Mouse (Mus musculus) natural killer cell, adult 2 months (primary cell): ENCODE measurements around the gene Olfr1393.
"Not testable (repeated sequence)": the region's sequence is repeated elsewhere in the genome, so short reads cannot be mapped to it uniquely, and the experiment has no call there.

Experiments used
- DNase-seq, 2 experiments: peaks; one replicate each; pipeline ENCODE4 v3.0.0; 2022; ENCODE audit warnings: low spot score in 2 of 2

Olfr1393 gene

DNA sequence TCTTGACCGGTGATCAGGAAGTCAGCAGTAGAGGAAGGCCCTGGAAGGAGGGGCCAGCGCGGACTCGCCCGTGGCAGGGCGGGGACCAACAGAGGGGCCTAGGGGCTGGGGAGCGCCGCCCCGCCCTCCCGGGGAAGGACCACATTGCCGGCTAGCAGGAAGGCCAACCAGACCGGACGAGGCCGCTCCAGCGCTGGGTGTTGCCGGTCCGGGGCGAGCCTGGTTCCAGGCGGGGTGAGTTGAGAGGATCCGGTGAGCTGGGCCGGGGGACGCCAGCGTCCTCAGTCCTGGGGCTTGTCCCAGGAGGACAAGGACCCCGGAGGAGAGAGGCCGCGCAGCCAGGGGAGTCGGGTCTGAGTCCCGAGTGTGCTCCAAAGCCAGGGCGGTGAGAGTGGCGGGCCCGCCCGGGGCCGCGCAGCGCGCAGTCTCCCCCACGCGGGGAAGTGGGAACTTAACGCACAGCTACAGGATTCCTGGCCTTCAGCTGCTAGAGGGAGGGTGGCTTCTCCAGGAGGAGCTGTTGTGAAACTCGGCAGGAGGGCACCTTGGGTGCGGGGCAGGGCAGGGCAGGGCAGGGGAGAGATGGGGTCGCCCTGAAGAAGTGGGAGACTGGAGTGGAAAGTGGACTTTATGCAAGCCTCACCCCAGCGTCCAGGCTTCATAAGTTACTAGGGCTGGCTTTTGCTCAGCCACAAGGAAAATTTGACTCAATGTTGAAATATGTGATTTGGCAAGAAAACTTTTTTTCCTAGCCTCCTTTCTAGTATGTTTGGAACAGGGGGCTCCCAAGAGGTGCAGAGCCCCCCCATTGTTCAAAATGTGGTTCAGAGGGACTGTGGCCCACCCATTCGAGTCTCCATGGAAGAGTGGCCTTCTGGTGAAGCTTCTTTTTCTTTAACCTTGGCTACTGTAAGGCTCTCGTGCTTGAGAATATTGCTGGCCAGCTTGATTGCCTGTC, 27.4 kb upstream of the Olfr1393 start:
- peak; percentile 83 to 84 for DNase-seq

DNA sequence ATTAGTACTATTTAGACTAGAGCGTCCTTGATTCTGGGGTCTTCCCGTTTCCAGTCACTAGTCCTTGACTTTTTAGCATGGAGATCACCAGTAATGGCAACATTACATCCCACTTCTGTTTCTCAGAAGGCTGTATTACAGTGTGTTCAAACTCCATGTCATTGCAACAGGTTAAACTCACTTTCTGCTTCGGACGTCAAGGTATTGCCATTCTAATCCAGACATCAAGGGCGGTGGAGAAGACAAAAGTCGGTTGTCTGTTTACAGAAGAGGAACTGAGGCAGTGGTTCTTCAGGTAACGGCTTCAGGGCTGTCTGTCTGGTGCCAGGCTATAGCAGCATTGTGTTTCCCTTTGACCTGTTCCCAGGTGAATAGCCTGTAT, 26.7 kb upstream of the Olfr1393 start:
- no peak for DNase-seq

DNA sequence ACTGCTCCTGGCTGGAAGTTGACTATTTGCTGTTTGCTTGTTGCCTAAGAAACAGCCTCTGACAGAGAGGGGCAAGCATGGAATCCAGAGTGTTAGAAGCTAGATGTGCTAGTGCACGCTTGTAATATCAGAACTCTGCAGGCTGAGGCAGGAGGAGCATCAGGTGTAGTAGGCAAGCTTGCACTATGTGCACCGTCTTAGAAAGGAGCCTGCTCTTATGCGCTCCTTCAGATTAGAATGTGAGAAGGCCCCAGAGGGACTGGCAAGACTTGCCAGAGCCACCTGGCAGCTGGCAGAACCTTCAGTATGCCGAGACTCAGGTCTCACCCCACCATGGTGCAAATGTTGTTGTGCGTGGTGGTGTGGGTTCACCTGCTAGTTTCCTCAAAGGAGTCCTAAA, 26.1 kb upstream of the Olfr1393 start:
- DNase-seq: no peak

DNA sequence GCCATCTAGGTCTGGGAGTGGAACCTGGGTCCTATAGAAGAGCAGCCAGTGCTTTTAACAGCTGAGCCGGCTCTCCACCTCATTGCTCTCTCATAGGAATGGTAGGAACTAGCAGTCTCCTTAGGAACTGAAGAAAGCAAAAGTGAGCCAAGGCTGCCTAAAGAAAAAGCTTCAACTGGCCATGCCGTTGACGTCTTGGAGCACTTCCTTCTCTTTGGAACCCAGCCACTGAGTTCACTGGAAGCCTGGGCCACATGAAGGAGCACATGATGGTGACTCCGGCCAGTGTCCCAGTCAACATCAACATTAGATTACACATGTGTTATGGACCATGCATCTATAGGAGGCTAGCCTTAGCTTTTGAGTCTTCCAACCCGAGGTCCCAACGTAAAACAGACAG, 25.1 kb upstream of the Olfr1393 start:
- no peak for DNase-seq

DNA sequence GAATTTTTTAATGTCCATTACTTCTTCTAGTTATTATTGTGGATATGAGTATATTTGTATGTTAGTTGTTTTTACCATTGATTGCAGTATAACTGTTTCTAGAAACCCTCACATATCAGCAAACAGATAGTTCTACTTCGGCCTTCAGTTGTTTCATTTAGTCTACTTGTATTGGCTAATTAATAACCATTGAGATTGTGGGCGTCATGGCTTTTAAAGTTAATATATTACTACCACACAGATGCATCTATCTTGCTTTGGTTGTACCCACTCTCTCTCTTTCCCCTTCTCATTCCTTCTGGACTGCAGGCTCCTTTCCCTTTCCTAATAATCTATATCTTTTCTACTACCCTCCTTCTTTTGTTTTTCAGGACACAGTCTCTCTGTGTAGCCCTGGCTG, 18.8 kb upstream of the Olfr1393 start:
- no peak for DNase-seq

DNA sequence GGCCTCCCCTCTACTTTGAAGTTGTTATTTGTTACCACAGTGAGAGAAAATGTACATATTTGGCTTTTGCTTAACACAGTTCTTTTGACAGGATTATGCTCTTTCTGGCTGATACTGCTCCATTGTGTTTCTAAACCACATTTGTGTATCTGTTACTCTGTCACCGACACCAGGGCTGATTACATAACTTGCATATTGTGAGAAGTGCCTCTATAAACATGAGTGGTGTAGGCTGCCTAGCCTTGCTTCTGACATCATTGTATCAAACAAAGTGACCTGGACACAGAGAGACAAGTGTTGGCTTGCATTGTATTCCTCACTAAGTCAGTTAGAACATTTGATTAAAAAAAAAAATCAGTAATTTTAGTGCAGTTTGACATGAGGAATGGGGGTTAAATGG, 18.3 kb upstream of the Olfr1393 start:
- no peak for DNase-seq

DNA sequence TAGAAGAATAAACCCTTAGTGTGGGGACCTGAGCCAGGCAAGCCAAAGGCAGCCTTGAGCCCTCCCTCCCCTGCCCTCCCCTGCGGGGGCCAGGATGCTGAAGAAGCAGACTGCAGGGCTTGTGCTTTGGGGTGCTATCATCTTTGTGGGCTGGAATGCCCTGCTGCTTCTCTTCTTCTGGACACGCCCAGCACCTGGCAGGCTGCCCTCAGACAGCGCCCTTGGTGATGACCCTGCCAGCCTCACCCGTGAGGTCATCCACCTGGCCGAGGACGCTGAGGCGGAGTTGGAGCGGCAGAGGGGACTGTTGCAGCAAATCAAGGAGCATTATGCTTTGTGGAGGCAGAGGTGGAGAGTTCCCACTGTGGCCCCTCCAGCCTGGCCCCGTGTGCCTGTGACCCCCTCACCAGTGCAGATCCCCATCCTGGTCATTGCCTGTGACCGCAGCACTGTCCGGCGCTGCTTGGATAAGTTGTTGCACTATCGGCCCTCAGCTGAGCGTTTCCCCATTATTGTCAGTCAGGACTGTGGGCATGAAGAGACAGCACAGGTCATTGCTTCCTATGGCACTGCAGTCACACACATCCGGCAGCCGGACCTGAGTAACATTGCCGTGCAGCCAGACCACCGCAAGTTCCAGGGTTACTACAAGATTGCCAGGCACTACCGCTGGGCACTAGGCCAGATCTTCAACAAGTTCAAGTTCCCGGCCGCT, 17.3 kb upstream of the Olfr1393 start:
- DNase-seq: no peak

DNA sequence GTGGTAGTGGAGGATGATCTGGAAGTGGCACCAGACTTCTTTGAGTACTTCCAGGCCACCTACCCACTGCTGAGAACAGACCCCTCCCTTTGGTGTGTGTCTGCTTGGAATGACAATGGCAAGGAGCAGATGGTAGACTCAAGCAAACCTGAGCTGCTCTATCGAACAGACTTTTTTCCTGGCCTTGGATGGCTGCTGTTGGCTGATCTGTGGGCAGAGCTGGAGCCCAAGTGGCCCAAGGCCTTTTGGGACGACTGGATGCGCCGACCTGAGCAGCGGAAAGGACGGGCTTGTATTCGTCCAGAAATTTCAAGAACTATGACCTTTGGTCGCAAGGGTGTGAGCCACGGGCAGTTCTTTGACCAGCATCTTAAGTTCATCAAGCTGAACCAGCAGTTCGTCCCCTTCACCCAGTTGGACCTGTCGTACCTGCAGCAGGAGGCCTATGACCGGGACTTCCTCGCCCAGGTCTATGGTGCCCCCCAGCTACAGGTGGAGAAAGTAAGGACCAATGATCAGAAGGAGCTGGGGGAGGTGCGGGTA, 16.7 kb upstream of the Olfr1393 start:
- no peak for DNase-seq

DNA sequence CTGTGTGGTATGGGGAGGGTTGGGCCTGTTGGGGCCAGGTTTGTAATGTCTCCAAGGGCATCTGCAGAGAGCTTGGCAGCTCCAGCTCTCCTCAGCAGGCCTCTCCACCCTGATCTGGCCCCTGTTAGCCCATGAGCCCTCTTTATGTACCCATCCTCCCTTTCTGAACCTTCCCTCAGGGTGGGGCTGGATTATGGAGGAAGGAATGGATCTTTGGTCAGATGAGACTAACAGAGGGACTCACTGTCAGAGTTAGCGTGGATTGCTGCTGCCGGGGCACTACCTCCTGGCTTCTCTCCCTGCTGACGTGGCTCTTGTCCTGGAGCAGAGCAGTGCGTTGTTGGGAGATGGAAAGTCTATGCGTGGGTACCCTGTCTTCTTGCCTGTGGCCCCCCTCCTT, 15.8 kb upstream of the Olfr1393 start:
- DNase-seq: no peak

DNA sequence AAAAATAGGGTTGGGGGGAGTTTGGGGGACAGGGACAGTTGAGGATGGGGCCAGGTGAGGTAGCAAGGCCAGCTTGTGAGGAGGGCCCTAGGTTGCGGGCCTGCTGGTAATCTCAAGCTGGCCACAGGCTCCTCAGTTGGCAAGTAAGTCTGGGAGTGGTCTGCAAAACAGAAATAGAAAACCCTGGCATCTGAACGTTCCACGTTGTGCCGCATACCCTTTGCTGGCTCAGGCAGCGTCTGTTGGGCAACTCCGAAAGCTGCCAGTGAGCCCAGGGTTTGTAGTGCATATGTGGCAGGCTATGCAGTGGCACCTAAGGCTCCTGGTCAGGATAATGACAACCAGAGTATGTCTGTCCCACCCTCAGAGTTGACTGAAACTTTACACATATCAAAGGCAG, 15.0 kb upstream of the Olfr1393 start:
- no peak for DNase-seq

DNA sequence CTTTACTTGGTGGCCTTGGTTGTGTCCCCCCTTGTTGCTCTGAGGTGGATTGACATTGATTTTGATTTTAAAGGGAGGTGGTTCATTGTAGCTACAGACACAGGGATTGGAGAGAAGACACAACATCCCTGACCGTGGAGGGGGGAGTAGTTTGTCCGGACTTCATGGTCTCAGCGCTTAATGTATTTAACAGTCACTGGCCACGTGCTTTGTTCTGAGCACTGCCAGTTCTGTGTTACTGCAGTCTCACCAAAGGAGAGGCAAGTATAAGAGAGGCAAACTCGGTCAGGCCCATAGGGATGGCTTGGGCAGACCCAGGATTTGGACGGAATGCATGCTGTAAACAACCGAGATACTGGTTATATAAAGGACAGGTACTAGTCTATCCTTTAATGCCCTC, 14.0 kb upstream of the Olfr1393 start:
- no peak for DNase-seq

DNA sequence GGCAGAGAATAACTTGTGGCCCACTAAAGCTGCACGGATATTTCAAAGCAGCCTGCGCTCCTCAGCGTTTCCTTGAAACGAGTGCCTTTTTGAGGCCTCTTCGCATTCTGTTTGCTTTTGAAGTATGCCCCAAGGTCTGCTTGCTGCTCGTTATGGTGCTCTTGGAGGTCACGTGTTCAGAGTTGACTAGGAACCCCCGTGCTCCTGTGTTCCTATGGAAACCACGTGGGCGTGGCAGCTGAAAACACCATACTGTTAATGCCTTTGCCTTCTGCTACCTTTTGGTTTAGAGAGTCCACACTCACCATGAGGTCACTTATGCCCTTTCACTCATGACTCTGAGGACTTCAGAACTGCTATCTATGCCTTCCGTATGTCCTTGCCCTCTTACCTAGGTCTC, 13.5 kb upstream of the Olfr1393 start:
- no peak for DNase-seq

DNA sequence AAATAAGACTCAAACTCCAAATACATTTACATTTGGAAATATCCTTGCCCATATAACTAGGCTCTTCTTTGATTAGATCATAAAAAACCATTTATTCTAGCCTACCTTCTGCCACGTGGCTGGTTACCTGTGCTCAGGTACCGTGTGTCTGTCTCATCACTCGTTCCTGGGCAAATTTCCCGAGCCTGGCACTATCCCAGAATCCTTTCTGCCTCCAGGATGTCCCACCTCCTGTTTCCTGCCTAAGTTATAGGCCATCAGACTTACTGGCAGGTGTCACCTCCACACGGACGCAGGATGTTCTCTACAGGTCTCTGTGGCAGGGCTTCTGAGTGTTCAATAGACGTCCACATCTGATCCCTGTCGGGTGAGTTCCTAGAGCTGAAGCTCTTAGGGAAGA, 13.0 kb upstream of the Olfr1393 start:
- DNase-seq: no peak

DNA sequence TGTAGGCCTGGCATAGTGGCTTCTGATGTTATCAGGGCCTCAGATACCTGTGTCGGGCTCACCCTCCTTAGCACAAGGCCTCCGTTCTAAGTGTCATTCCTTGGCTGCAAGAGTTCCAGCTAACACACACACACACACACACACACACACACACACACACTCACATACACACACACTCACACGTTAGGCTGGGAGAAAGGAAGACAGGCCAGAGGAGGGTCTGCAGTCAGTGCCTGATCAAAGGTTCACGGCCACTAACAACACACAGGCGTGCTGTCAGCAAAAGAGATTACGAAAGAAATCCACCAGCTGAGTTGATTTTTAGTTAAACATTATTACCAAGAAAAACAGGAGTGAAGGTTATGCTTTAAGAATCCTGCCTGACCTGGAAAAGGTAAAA, 11.4 kb upstream of the Olfr1393 start:
- no peak for DNase-seq

DNA sequence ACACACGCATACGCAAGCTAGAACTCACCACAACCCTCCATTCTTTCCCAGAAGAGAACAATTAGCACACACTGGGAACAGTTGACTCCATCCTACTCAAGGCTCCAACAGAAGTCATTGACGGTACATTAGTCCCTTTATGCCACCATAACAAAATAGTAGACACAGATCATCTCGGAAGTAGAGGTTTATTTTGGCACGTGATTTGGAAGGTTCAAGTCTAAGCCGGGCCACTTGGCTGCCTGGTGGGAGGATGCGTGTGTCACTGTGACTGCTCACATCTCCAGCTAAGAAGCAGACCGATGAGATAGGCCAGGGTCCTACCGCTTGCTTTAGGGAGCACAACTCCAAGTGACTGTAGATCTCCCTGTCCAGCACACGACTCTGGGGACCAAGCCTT, 10.8 kb upstream of the Olfr1393 start:
- no peak for DNase-seq

DNA sequence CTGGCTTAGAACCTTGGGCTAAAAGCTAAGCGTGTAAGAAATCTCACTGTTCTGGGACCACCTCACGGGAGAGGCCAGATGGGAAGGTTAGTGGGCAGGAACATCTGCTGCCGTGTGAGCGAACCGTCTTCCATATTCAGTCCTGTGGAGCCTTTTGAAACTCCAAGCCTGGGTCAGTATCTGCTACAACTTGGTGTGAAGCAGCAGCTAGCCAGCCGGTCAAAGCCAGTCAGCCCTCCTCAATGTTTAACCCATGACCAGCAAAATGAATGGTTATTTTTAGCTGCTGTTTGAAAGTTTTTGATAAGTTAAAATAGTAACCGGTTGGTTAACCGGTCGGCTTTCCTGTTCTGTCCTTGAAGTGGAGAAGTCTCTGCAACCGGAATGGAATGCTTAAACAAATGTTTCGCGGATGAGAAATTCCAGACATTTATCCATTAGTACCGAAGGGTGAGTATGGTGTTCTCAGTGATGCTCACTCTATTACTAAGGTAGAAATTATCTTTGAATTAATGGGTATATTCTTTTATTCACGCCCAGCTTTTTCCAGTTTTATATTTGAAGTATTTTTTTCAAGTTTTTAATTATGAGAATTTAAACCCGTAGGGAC, 10.0 kb upstream of the Olfr1393 start:
- no peak for DNase-seq

DNA sequence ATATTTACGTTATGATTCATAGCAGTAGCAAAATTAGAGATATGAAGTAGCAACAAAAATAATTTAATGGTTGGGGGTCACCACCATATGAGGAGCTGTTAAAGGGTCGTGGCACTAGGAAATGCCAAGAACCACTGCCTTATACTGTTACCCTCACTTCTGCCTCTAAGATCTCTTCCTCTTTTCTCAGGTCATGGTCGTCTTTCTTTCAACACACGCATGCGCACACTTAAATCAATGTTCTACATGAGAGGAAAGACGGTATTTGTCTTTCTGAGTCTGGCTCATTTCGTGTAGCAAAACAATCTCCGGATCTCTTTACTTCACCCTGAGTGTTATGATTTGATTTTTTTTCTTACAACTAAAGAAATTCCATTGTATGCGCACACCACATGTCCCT, 8.3 kb upstream of the Olfr1393 start:
- DNase-seq: peak in 1 of 2 experiments; percentile 30

DNA sequence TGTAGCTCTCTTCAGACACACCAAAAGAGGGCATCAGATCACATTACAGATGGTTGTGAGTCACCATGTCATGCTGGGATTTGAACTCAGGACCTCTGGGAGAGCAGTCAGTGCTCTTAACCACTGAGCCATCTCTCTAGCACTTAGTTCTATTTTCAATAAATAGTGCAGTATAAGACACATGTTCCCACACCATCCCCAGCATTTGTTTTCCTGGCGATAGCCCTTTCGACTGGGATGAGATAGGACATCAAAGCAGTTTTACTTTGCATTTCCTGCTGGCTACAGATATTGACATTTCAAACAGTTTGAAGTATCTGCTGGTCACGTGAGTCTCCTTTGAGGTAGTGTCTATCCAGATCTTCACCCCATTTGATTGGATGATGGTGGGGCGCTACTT, 7.7 kb upstream of the Olfr1393 start:
- no peak for DNase-seq

DNA sequence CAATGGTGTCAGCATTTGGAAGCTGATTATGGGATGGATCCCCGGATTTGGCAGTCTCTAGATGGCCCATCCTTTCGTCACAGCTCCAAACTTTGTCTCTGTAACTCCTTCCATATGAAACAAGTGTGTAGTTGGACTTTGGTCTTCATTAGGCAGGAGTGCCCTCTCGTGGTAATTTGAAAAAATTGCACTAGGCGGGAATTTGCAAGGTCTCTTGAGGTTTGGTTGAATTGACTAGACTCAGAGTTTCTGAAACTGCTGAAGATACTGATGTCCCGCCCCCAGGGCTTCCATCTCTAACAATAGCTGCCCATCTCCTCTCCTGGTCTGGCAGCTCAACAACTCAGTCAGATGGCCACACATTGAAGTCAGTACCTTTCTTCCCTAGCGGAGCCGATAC, 6.8 kb upstream of the Olfr1393 start:
- DNase-seq: peak; percentile 29 to 57

DNA sequence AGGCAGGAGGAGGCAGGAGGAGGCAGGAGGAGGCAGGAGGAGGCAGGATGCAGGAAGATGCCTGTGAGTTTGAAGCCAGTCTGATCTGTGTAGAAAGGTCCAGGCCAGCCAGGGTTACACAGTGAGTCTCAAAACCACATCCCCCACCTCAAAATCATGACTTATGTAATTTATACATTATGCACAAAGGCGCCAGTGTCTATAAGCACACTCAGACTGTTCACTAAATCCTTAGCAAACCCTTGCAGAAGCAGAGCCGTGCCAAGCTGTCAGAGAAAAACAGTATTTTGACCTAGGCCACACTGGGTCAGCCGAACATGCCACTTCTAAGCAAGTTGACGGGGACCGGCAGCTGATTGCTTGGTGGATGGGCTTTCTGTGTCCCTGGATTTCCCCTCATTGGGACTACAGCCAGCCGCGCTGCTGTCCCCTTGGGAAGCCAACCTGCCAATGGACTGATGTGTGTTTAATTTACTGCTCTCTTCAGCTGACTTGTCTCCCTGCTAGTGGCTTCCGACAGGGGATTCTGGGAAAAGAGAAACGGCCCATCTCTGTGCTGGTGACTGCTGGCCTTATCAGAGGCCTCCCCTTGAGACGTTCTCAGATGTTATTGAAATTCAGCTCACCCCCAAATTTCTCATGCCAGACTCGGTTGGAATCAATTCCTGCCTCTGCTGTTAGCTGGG, 4.1 kb upstream of the Olfr1393 start:
- no peak for DNase-seq

DNA sequence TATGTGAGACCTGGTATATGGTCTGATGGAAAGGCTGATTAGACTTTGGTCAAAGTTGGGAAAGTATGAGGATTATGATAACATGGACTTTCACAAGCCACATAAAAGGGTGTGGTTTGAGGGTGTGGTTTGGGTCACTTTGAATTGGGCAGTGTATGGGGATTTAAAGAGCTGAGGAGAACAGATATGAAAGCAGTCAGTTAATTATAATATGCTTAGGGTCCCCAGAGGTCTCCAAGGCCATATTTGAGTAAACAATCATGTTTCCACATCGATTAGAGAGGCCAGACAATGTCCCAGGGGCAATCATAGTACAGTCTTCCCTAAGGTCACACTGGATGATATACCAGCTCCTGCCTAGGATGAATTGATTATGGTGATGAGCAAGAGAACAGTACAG, 6.9 kb downstream of the Olfr1393 start, which contains the start of gene Olfr1392:
Gene Olfr1392, plus strand, starts transcription at position 301 of the 400 bp plus-strand sequence.
- DNase-seq: not testable (repeated sequence)

DNA sequence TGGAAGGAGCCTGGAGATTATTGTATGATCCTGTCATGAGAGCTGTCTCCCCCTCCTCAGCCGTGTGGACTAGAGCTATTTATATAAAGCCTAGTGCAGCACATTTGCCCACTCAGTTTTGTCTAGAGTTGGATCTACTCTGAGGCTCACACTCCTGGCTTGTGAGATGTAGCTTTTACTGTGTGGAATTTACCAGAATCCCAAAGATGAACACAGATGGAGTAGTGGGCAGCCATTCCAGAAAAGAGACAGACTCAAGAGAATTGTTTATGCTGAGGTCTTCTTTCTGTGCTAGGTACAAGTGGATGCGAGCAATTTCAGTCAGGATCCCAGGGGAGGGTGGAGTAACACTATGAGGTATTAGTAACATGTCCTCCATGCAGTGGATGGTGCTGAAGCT, 9.1 kb downstream of the Olfr1393 start:
- no peak for DNase-seq
